ENCODE assay signal across 7 mouse cellular contexts in genomic region chr12:33957400-33958240, GRCm38 (mm10). TPM values are rescaled to one million over a fixed set of nuclear protein-coding genes. Genes with fewer than 3 reads are reported as not detected.
DNase-seq lines count a peak whose midpoint lies in the region; ATAC-seq and TF ChIP-seq lines count a peak whose summit lies in the region.

Twist1 (plus strand) TSS chr12:33957671.

- DNase-seq in Muller cell, postnatal 12 days (ENCODE audit: inconsistent ontology term), result peak; percentile 84
- peak; percentile 84 for DNase-seq in forebrain, embryonic 11.5 days (ENCODE audit: low spot score)
- peak; percentile 68 to 74 for DNase-seq in heart, postnatal 14 days
- DNase-seq in liver, adult 2 months (ENCODE audit: extremely low read depth, low read depth, low spot score), result no peak
- DNase-seq in ovary, postnatal 14 days (ENCODE audit: low spot score), result peak; percentile 59
- no peak for DNase-seq in layer of hippocampus, adult 9-10 months (ENCODE audit: low spot score)

- peak within 1 kb of the TSS; percentile 45 for H3K9ac ChIP-seq in forebrain, embryonic 11.5 days (ENCODE audit: low read length)
- H3K9ac ChIP-seq in liver, adult 2 months (ENCODE audit: low read depth, low read length), result peak within 1 kb of the TSS; percentile 70

- no peak for TF ChIP-seq CTCF in C2C12 (IDR thresholded peaks at IDR 0.05; ENCODE audit: control insufficient read depth, insufficient read depth, insufficient read length)
- TF ChIP-seq CTCF in liver, adult 2 months (IDR thresholded peaks at IDR 0.05; ENCODE audit: low read depth, low read length), result no peak

- H3K79me2 ChIP-seq in C2C12 (ENCODE audit: control insufficient read depth, insufficient read depth), result peaks cover 23% of the 10 kb centered on the region
- H3K79me2 ChIP-seq in liver, adult 2 months (ENCODE audit: control insufficient read depth, insufficient read depth, low read length), result no peaks in the 10 kb centered on the region

- intact Hi-C loops in heart, postnatal 14 days (cut with DNase I), result no loop called here

- H3K9me3 ChIP-seq in forebrain, embryonic 11.5 days (ENCODE audit: control insufficient read depth, low read length), result no peaks in the 10 kb centered on the region

- H3K79me3 ChIP-seq in C2C12 (ENCODE audit: low read depth), result peaks cover 2% of the 10 kb centered on the region

- H3K4me3 ChIP-seq in C2C12 (ENCODE audit: insufficient read depth, poor library complexity, severe bottlenecking), result peak within 1 kb of the TSS; percentile 41
- H3K4me3 ChIP-seq in forebrain, embryonic 11.5 days (ENCODE audit: low read depth, low read length), result peak within 1 kb of the TSS; percentile 41
- peak within 1 kb of the TSS; percentile 71 for H3K4me3 ChIP-seq in liver, adult 2 months (ENCODE audit: insufficient read depth, low read depth, low read length)

- H3ac ChIP-seq in C2C12 (ENCODE audit: control insufficient read depth, insufficient read length, low read depth), result peak within 1 kb of the TSS; percentile 92

- H3K27ac ChIP-seq in forebrain, embryonic 11.5 days (ENCODE audit: low read depth, low read length), result peak within 1 kb of the TSS; percentile 31; the same call in 1 of the 2 replicates
- no peak within 1 kb of the TSS; the same call in 1 of the 2 replicates for H3K27ac ChIP-seq in liver, adult 2 months (replicated peaks; ENCODE audit: insufficient read depth, low read depth, low read length)

- H3K4me2 ChIP-seq in forebrain, embryonic 11.5 days (ENCODE audit: low read depth, low read length, severe bottlenecking), result peak within 1 kb of the TSS; percentile 62

- WGBS in forebrain, embryonic 11.5 days, result 1% methylated on average over 82 of the region's 105 CpGs
- 1% methylated on average over 83 of the region's 105 CpGs for WGBS in liver, adult 2 months

- no peaks in the 10 kb centered on the region for H3K36me3 ChIP-seq in C2C12 (ENCODE audit: control insufficient read depth, insufficient read depth)
- no peaks in the 10 kb centered on the region for H3K36me3 ChIP-seq in forebrain, embryonic 11.5 days (ENCODE audit: control insufficient read depth, insufficient read depth, low read length)
- no peaks in the 10 kb centered on the region for H3K36me3 ChIP-seq in liver, adult 2 months (ENCODE audit: control insufficient read depth, insufficient read depth, low read length)

- H3K27me3 ChIP-seq in C2C12 (ENCODE audit: control insufficient read depth, insufficient read depth, insufficient read length), result no peaks in the 10 kb centered on the region
- H3K27me3 ChIP-seq in forebrain, embryonic 11.5 days (ENCODE audit: control insufficient read depth, insufficient read depth, low read length), result peaks cover 81% of the 10 kb centered on the region
- H3K27me3 ChIP-seq in liver, adult 2 months (ENCODE audit: control insufficient read depth, insufficient read depth, low read length), result peaks cover 25% of the 10 kb centered on the region

- peaks cover 11% of the 10 kb centered on the region; the same call in 1 of the 2 replicates for H3K4me1 ChIP-seq in forebrain, embryonic 11.5 days (replicated peaks; ENCODE audit: control insufficient read depth, insufficient read depth, low read length)
- H3K4me1 ChIP-seq in liver, adult 2 months (ENCODE audit: control insufficient read depth, insufficient read depth, low read length), result no peaks in the 10 kb centered on the region

- no peak for TF ChIP-seq POLR2A in liver, adult 2 months (IDR thresholded peaks at IDR 0.05; ENCODE audit: extremely low read depth, insufficient read depth, low read length)

- ATAC-seq in forebrain, embryonic 11.5 days (replicated peaks; ENCODE audit: low FRiP score), result peak; percentile 72

TF ChIP-seq in C2C12, 6 proteins besides CTCF, POLR2A, EP300 and RAD21:
- no peak for TF ChIP-seq USF1 (IDR thresholded peaks at IDR 0.05; ENCODE audit: low read depth)
- TF ChIP-seq MYOG (IDR thresholded peaks at IDR 0.05; ENCODE audit: control insufficient read depth, extremely low read depth, insufficient read length), result no peak
- no peak for TF ChIP-seq MYOD1 (IDR thresholded peaks at IDR 0.05; ENCODE audit: control insufficient read depth, insufficient read length, low read depth)
- no peak for TF ChIP-seq MAX (IDR thresholded peaks at IDR 0.05)
- TF ChIP-seq CEBPB (IDR thresholded peaks at IDR 0.05; ENCODE audit: low read depth), result no peak
- no peak for TF ChIP-seq FOSL1 (IDR thresholded peaks at IDR 0.05; ENCODE audit: insufficient read depth, low read length, poor library complexity, severe bottlenecking)
TF ChIP-seq in C2C12: peak in this region for 0.

RNA-seq across cellular contexts. Expression of gene Twist1, which starts in this region (rescaled TPM):
- polyA plus RNA-seq in C2C12 (2012; fragmentation: generic; extraction: Trizol), result 9.3 TPM
- polyA plus RNA-seq in forebrain, embryonic 11.5 days (2014; fragmentation: Nextera tagmentation; extraction: Ambion mirVana), result 12.5 and 13.0 TPM in 2 replicates
- 1 to 10 TPM; 2.2 to 2.8 TPM for total RNA-seq in heart, postnatal 14 days (2021)
- 0.87 and 0.92 TPM in 2 replicates for total RNA-seq in liver, adult 2 months (2014; rRNA removed)
- polyA plus RNA-seq in liver, adult 2 months (2012; rRNA removed), result 0.14 and 0.20 TPM in 2 replicates

Comparison
In these comparisons a context has a peak if more than half of its experiments do, and no peak if none do; other contexts are left out.
1. DNase-seq: peak in Muller cell, postnatal 12 days (single experiment), forebrain, embryonic 11.5 days (single experiment), heart, postnatal 14 days (2 of 2) and ovary, postnatal 14 days (single experiment); none in liver, adult 2 months (single experiment) and layer of hippocampus, adult 9-10 months (single experiment).
2. Peak in every context shown above with its lines, with median percentiles within 50 percentile points of each other: H3K4me3 ChIP-seq.